Mouse (Mus musculus) cerebellum, adult 11 months (tissue): ENCODE measurements around the gene Zcchc7.
"Not testable (repeated sequence)": the region's sequence is repeated elsewhere in the genome, so short reads cannot be mapped to it uniquely, and the experiment has no call there.

Experiments
- DNase-seq: peaks from one replicate; pipeline ENCODE4 v3.0.0; 2022

Zcchc7 gene

GRCm38 (mm10) chr4:44755553-44756133, at the start of gene Zcchc7:
Gene Zcchc7 (plus strand): TSS chr4:44755877.
- DNase-seq: no peak

- no peak for DNase-seq
These were observed 49.7 kb upstream of the Zcchc7 start for GRCm38 (mm10) chr4:44705967-44706366.

GRCm38 (mm10) chr4:44706865-44707264, 48.8 kb upstream of the Zcchc7 start:
- no peak for DNase-seq

- no peak for DNase-seq
These were observed 47.4 kb upstream of the Zcchc7 start for GRCm38 (mm10) chr4:44708311-44708710.

- DNase-seq: no peak
These were observed 46.5 kb upstream of the Zcchc7 start for GRCm38 (mm10) chr4:44709091-44709695.

- no peak for DNase-seq
These were observed 45.7 kb upstream of the Zcchc7 start, which contains the start of gene Pax5 for GRCm38 (mm10) chr4:44709740-44710700. Gene Pax5 (minus strand): TSS chr4:44710487.

- DNase-seq: no peak
These were observed 45.0 kb upstream of the Zcchc7 start for GRCm38 (mm10) chr4:44710701-44711097.

- no peak for DNase-seq
These were observed 44.4 kb upstream of the Zcchc7 start for GRCm38 (mm10) chr4:44711136-44711900.

GRCm38 (mm10) chr4:44712051-44712700, 43.5 kb upstream of the Zcchc7 start:
- no peak for DNase-seq

- DNase-seq: no peak
These were observed 42.7 kb upstream of the Zcchc7 start for GRCm38 (mm10) chr4:44712786-44713553.

- no peak for DNase-seq
These were observed 42.1 kb upstream of the Zcchc7 start for GRCm38 (mm10) chr4:44713554-44714051.

- DNase-seq: no peak
These were observed 41.5 kb upstream of the Zcchc7 start for GRCm38 (mm10) chr4:44714111-44714621.

- no peak for DNase-seq
These were observed 40.0 kb upstream of the Zcchc7 start for GRCm38 (mm10) chr4:44715621-44716160.

GRCm38 (mm10) chr4:44716391-44716790, 39.3 kb upstream of the Zcchc7 start:
- DNase-seq: no peak

GRCm38 (mm10) chr4:44717676-44718075, 38.0 kb upstream of the Zcchc7 start:
- no peak for DNase-seq

- no peak for DNase-seq
These were observed 35.6 kb upstream of the Zcchc7 start for GRCm38 (mm10) chr4:44720046-44720445.

GRCm38 (mm10) chr4:44721237-44721636, 34.4 kb upstream of the Zcchc7 start:
- DNase-seq: no peak

GRCm38 (mm10) chr4:44740471-44740870, 15.2 kb upstream of the Zcchc7 start:
- no peak for DNase-seq

GRCm38 (mm10) chr4:44756134-44756951, 666 bp downstream of the Zcchc7 start:
- DNase-seq: peak; percentile 86

- not testable (repeated sequence) for DNase-seq
These were observed 1.5 kb downstream of the Zcchc7 start for GRCm38 (mm10) chr4:44757131-44757530.
